Mouse (Mus musculus): ENCODE measurements around the gene Sfxn5.
A peak's percentile ranks its signal among the peaks of the same experiment; 100 is the strongest.

Sfxn5 gene

GRCm38 (mm10) chr6:85280871-85281270 lies 52.4 kb downstream of the Sfxn5 start:
- peak; percentile 60 for DNase-seq

GRCm38 (mm10) chr6:85276571-85276970 lies 56.7 kb downstream of the Sfxn5 start:
- peak; percentile 67 for DNase-seq

- no peak for DNase-seq
These were observed 60.8 kb downstream of the Sfxn5 start for GRCm38 (mm10) chr6:85272436-85272835.

GRCm38 (mm10) chr6:85266060-85266459 lies 67.2 kb downstream of the Sfxn5 start:
- no peak for DNase-seq

- no peak for DNase-seq
These were observed 68.2 kb downstream of the Sfxn5 start for GRCm38 (mm10) chr6:85264982-85265518.

- no peak for DNase-seq
These were observed 70.2 kb downstream of the Sfxn5 start for GRCm38 (mm10) chr6:85262865-85263515.

GRCm38 (mm10) chr6:85259094-85259630 lies 74.1 kb downstream of the Sfxn5 start:
- DNase-seq: no peak

- DNase-seq: no peak
These were observed 77.6 kb downstream of the Sfxn5 start for GRCm38 (mm10) chr6:85255578-85255977.

- no peak for DNase-seq
These were observed 79.2 kb downstream of the Sfxn5 start for GRCm38 (mm10) chr6:85253994-85254541.

GRCm38 (mm10) chr6:85253275-85253674 lies 79.9 kb downstream of the Sfxn5 start:
- no peak for DNase-seq

- DNase-seq: peak; percentile 26
These were observed 80.8 kb downstream of the Sfxn5 start for GRCm38 (mm10) chr6:85252251-85253058.

GRCm38 (mm10) chr6:85250811-85251241 lies 82.4 kb downstream of the Sfxn5 start:
- DNase-seq: no peak

- no peak for DNase-seq
These were observed 83.4 kb downstream of the Sfxn5 start for GRCm38 (mm10) chr6:85249821-85250220.

GRCm38 (mm10) chr6:85239044-85239489 lies 94.2 kb downstream of the Sfxn5 start:
- DNase-seq: peak; percentile 57

GRCm38 (mm10) chr6:85237595-85238337 lies 95.5 kb downstream of the Sfxn5 start:
- DNase-seq: peak; percentile 63

GRCm38 (mm10) chr6:85237001-85237400 lies 96.2 kb downstream of the Sfxn5 start:
- no peak for DNase-seq

GRCm38 (mm10) chr6:85234796-85235195 lies 98.4 kb downstream of the Sfxn5 start:
- no peak for DNase-seq

GRCm38 (mm10) chr6:85232836-85233623 lies 100.2 kb downstream of the Sfxn5 start:
- no peak for DNase-seq

- DNase-seq: no peak
These were observed 101.2 kb downstream of the Sfxn5 start for GRCm38 (mm10) chr6:85232045-85232444.

- DNase-seq: no peak
These were observed 101.8 kb downstream of the Sfxn5 start for GRCm38 (mm10) chr6:85231469-85231868.

- DNase-seq: no peak
These were observed 102.5 kb downstream of the Sfxn5 start for GRCm38 (mm10) chr6:85230762-85231161.

- no peak for DNase-seq
These were observed 105.7 kb downstream of the Sfxn5 start for GRCm38 (mm10) chr6:85227520-85227919.
